Mouse (Mus musculus): ENCODE data around the gene Anapc15.

The Anapc15 gene

GRCm38 (mm10) chr7:101863415-101863814, at the start of gene Anapc15:
Anapc15 (plus strand) TSS chr7:101863715.
- DNase-seq (ENCODE audit: low spot score), result no peak

- no peak for DNase-seq (ENCODE audit: low spot score)
These were observed 45.6 kb upstream of the Anapc15 start, which contains the start of gene Phox2a for GRCm38 (mm10) chr7:101817861-101818401. Phox2a (plus strand) TSS chr7:101818313.

DNA sequence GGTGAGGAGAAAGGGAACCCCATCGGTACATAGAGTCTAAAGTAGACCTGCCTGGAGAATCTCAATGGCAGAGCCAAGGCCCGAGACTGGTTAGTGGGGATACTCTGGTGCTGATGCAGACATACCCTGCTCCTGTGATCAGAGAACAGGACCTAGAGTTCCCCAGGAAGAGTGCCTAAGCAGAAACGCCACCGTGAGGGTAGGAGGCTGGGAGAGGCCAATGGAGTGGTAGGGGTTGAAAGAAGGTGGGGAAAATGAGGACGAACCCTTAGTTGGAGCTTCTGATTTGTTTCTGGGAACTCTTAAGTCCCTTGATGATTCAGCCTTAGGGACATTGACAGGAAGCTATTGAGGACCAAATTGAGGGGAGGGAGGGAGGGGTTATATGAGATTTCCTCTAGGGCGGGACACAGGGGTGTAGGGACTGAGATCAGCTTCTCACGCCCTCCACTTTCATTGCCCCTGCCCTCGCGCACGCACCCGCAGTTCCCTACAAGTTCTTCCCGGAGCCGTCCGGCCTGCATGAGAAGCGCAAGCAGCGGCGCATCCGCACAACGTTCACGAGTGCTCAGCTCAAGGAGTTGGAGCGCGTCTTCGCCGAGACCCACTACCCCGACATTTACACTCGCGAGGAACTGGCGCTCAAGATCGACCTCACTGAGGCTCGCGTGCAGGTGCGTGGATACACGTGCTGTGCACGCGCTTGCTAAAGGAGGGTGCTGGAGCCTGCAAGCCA, 43.1 kb upstream of the Anapc15 start:
- DNase-seq (ENCODE audit: low spot score), result no peak

DNA sequence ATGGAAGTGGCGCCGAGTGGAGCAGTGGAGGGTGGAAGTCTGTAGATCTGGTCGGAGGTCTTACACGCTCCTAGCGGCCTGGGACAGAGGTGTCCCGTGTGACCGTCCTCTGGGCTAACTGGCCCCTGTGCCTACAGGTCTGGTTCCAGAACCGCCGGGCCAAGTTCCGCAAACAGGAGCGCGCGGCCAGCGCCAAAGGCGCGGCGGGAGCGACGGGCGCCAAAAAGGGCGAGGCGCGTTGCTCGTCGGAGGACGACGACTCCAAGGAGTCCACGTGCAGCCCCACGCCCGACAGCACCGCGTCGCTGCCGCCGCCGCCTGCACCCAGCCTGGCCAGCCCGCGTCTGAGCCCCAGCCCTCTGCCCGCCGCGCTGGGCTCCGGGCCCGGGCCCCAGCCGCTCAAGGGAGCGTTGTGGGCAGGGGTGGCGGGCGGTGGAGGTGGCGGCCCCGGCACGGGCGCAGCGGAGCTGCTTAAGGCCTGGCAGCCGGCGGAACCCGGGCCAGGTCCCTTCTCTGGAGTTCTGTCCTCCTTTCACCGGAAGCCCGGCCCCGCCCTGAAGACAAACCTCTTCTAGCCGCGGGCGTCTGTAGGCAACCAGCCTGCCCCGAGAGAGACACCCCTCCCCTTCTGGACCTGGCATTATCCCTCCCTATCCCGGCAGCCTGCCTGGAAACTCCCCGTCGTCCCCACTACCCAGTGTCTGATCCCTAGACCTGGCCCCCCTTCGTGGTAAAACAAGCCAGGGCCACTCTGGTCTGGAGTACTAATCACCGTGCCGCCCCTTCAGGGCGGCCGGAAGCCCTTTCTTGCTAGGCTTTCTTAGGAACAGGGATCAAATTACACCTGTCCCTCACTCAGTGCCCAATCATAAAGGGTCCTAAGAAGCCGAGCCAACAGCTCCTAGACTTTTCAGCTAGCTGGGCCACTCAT, 41.7 kb upstream of the Anapc15 start:
- peak; percentile 61 for DNase-seq (ENCODE audit: low spot score)

- peak; percentile 64 for DNase-seq (ENCODE audit: low spot score)
These were observed 40.4 kb upstream of the Anapc15 start for GRCm38 (mm10) chr7:101822836-101823757.

- DNase-seq (ENCODE audit: low spot score), result no peak
These were observed 39.5 kb upstream of the Anapc15 start for GRCm38 (mm10) chr7:101823758-101824630.

DNA sequence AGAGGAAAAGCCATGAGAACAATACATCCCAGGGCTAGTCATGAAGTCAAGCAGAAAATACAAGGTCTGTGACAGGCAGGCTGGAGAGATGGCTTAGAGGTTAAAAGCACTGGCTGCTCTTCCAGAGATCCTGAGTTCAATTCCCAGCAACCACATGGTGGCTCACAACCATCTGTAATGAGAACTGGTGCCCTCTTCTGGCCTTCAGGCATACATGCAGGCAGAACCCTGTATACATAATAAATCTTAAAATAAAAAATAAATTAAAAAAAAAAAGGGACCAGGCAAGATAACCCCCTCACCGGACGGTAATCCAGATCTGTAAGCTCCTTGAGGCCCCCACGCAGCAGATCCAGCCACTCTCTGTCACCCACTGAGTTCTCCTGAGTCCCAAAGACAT, 33.1 kb upstream of the Anapc15 start:
- no peak for DNase-seq (ENCODE audit: low spot score)

DNA sequence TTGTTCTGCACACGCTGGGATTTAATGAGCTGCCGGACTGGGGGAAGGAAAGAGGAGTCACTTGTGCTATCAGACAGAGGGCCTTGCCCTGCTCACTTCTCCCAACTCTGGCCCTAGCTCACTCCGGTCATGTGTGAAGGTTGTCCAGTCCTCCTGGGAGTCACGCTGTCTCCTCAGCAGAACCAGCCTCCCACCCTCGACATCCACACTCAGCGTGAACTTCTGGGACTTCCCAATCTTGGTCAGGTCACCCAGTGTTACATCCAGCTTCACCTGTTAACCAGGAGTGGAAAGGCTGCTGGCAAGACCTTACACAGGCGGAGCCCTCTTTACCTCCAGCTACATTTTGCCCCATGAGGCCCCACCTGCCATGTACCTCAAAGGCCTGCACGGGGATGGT, 32.1 kb upstream of the Anapc15 start:
- DNase-seq (ENCODE audit: low spot score), result no peak

- DNase-seq (ENCODE audit: low spot score), result no peak
These were observed 31.1 kb upstream of the Anapc15 start for GRCm38 (mm10) chr7:101832372-101832771.

DNA sequence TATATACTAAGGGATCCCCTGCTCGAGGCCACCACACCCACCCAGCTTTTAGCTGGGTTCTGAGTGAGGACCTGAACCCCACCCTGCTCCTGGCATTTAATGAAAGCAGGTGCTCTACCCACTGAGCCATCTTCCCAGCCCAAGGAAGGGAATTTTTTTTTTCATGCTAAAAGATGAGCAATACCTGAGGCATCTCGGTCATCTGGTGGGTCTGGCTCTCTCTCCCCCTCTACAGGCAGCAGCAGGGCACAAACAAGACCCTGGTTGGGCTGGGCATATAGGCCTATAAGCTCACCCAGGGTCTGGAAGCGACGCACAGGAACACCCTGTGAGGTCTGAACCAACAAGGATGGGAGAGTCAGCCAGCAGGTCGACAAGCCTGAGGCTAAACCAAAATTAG, 30.2 kb upstream of the Anapc15 start:
- no peak for DNase-seq (ENCODE audit: low spot score)

DNA sequence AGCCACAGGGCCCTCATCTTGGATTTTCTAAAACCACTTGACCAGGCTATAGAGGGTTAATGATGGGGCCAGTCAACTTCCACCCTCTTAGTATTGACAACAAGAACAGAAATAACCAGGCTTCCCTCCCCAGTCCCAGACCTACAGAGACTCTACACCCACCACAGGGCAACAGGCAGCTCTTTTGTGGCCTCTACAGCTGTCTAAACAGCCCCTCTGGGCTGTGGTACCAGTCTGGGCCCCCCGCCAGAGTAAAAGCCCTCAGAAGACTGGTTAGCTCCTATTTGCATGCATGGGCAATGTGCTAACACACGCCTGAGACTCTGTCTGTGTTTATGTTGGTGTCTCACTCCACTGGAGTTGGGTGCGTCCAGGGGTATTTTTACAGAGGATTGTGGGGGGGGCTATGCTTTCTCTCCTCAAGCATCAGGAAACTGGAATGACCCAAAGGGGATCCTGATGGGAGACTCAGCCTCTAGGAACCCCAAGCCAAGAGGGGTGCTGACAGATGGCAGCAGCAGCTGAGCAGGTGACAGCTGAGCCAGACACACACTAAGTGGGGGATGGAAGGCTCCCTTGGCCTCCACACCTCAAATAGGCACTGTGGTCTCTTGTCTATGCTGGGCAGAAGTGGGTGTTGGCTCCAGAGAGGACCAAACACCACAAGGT, 29.5 kb upstream of the Anapc15 start:
- no peak for DNase-seq (ENCODE audit: low spot score)

DNA sequence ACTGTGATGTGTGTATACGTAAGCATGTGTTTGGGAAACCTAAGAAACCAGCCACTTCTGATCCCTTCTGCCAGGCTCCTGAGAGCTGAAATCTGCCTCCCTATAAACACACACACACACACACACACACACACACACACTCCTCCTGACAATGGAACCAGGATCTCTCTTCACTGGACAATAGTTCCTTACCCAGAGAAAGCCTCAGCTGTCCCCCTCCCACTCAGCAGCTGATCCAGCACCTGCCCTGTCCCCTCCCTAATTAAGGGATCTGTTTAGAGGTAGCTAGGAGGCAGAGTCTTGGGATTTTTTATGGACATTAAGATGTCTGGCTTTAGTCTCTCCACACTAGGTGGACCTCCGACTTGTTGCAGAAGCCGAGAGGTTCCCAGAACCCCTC, 28.6 kb upstream of the Anapc15 start:
- no peak for DNase-seq (ENCODE audit: low spot score)

- no peak for DNase-seq (ENCODE audit: low spot score)
These were observed 27.9 kb upstream of the Anapc15 start for GRCm38 (mm10) chr7:101835457-101836109.

DNA sequence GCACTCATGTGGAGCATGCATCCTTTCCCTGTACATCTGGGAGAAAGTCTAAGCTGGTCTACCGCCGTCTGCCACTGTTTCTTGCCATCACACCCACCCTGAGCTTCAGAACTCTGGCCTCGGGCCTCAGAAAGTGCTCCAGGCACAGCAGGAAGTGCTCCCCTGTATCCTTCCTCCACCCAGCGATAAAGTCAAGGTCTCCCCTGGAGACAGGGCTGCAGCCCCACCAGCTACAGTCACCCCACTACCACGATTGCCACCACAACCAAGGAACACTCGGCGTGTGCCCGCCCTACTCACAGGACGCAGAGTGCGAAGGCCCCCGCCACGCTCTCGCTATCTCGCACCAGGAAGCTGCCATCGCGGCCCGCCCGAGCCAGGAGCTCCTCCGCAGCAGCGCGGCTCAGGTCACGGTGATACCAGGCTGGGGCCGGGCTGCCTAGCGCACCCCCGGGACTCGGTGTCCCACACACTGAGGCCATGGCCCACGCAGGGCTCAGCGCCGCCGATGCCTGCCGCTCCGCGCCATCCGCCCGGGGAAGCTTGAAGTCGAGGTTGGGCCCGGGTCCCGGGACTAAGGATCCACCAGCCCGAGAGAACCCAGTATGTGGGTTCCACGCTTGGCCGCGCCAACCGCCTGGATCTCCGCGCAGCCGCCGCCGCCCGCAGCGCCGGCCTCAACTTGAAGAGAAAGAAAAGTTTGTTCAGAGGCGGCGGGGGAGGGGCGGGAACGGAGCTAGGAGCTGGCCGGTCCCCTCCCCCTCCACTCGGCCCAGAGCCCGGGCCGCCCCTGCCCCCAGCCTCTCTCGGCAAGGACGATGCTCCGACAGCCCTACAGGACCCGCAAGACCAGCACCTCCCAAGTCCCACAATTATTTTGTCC, 27.0 kb upstream of the Anapc15 start:
- DNase-seq (ENCODE audit: low spot score), result peak; percentile 65

GRCm38 (mm10) chr7:101837154-101837605, 26.3 kb upstream of the Anapc15 start:
- DNase-seq (ENCODE audit: low spot score), result no peak

GRCm38 (mm10) chr7:101837606-101838471, 25.7 kb upstream of the Anapc15 start, which contains the start of gene Inppl1:
Inppl1 (minus strand) TSS chr7:101838229.
- peak; percentile 91 for DNase-seq (ENCODE audit: low spot score)

DNA sequence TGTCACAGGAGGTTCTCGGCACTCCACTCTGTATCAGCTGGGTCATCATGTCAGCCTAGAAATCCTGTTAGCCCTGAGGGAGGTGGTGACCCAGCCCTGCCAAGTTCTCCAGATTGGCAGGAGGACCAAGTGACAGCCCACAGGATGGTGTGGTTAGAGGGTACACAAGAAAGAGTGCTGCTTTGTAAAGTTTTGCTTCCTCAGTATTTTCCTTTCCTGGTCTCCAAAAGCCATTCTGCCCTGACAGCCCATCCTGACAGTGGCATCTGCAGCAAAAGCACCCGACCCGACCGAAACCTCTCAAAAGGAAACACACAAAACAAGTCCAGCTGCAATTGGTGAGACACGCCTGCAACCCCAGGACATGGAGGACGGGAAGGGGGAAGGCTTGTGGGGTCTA, 19.3 kb upstream of the Anapc15 start:
- DNase-seq (ENCODE audit: low spot score), result no peak
